Comparison of ENCODE assay signal across 9 mouse cellular contexts in the genomic region with DNA sequence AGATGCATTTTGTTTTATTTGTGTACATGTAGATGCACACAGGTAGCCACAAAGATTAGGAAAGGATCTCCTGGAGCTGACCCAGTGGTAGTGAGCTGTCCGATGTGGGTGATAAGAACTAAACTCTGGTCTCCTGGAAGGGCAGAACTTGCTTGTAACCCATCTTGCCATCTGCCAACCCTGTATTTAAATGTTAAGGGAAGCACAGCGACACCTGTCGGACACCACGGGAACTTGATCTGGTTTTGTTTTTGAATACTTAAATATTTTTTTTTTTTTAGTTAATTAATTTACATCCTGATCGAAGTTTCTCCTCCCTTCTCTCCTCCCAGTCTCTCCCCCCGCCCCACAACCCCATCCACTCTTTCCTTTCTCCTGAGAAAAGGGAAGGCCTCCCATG. TPM values are rescaled to one million over a fixed set of nuclear protein-coding genes. Genes with fewer than 3 reads are reported as not detected.
DNase-seq lines count a peak whose midpoint lies in the region; ATAC-seq and TF ChIP-seq lines count a peak whose summit lies in the region.
"Had no signal": no experiment of that assay in that cellular context is flagged by ENCODE, and none has a peak within 500 bp of the region (broad histone marks: within the 10 kb centered on the region; RNA-seq: fewer than 3 reads in every experiment).

No protein-coding gene starts in this region.

- peak; percentile 91 for DNase-seq in heart, adult 11 months
- no peak for DNase-seq in heart, embryonic 10.5 days (ENCODE audit: low spot score)
- DNase-seq in brain, embryonic 14.5 days (ENCODE audit: low read depth) = peak; percentile 86
- DNase-seq in forelimb bud, embryonic 11.5 days (ENCODE audit: low read depth, low spot score) = peak; percentile 53
- peak; percentile 67 to 83 for DNase-seq in kidney, postnatal 36 days
- DNase-seq in lung, postnatal 36 days = peak; percentile 89
- DNase-seq in spleen, postnatal 36 days (ENCODE audit: low spot score in 2 of 2) = peak; percentile 32 to 55

- H3K9me3 ChIP-seq in heart, embryonic 10.5 days = no peaks in the 10 kb centered on the region
- H3K9me3 ChIP-seq: limb, embryonic 12.5 days had no signal

- TF ChIP-seq CTCF in brain, embryonic 14.5 days (IDR thresholded peaks at IDR 0.05; ENCODE audit: borderline replicate concordance, extremely low read depth, insufficient read depth, insufficient read length) = peak; percentile 66; the same call in 1 of the 2 replicates

- H3K4me3 ChIP-seq in heart, embryonic 10.5 days = no peak overlapping the region
- H3K4me3 ChIP-seq: limb, embryonic 12.5 days had no signal

- ATAC-seq in CD4-positive, CD25-positive, alpha-beta regulatory T cell, adult 4 months = peak; percentile 78

- no peak for TF ChIP-seq POLR2A in brain, embryonic 14.5 days (IDR thresholded peaks at IDR 0.05; ENCODE audit: borderline replicate concordance, extremely low read depth, insufficient read depth, insufficient read length, poor library complexity, severe bottlenecking)

- 10% methylated on average over 6 of the region's 6 CpGs for WGBS in heart, embryonic 10.5 days

- no peaks in the 10 kb centered on the region for H3K36me3 ChIP-seq in heart, embryonic 10.5 days
- H3K36me3 ChIP-seq: limb, embryonic 12.5 days had no signal

- H3K27me3 ChIP-seq in heart, embryonic 10.5 days (ENCODE audit: insufficient read depth, poor library complexity, severe bottlenecking) = no peaks in the 10 kb centered on the region

- no peak overlapping the region for H3K27ac ChIP-seq in heart, embryonic 10.5 days
- H3K27ac ChIP-seq: limb, embryonic 12.5 days had no signal

- peaks cover 6% of the 10 kb centered on the region for H3K4me1 ChIP-seq in heart, embryonic 10.5 days

RNA-seq across cellular contexts. Expression of a gene that starts 17.0 kb away (rescaled TPM):
- 299 and 335 TPM in 2 replicates for polyA plus RNA-seq in heart, embryonic 10.5 days (2016; fragmentation: Nextera tagmentation; extraction: Ambion mirVana)
- polyA plus RNA-seq in CD4-positive, CD25-positive, alpha-beta regulatory T cell, adult 4 months (2017; shearing (Covaris generic)) = 10 to 100 TPM; 24.0 to 28.2 TPM
- polyA plus RNA-seq in brain, embryonic 14.5 days (2012; rRNA removed) = 74.3 and 101 TPM in 2 replicates
